Mouse (Mus musculus) cerebellum, postnatal 10 days (tissue): ENCODE measurements around the gene Perm1.
A peak's percentile ranks its signal among the peaks of the same experiment; 100 is the strongest.

Source experiments
- DNase-seq, 2 experiments: peaks; one replicate each; pipeline ENCODE4 v3.0.0; 2021; ENCODE audit warnings: mixed read lengths in 2 of 2

The Perm1 gene

DNA sequence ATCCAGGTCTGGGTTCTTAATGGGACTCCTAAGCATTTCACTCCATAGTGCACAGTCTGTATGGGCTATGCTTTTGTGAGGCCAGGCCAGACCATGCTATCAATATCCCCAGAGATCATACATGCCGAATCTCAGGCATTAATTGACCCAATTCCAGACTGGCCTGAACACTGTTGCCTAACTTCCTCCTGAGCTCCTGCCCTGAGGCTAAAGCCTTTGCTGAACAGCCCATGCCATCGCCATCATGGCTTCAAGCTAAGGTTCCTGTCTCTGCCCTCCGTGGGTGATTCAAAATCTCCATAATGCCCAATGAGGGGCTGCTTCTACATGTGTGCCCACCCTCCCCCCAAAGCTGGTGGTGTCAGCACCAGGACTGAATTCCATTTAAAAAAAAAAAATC lies 37.0 kb downstream of the Perm1 start:
- DNase-seq, result no peak

DNA sequence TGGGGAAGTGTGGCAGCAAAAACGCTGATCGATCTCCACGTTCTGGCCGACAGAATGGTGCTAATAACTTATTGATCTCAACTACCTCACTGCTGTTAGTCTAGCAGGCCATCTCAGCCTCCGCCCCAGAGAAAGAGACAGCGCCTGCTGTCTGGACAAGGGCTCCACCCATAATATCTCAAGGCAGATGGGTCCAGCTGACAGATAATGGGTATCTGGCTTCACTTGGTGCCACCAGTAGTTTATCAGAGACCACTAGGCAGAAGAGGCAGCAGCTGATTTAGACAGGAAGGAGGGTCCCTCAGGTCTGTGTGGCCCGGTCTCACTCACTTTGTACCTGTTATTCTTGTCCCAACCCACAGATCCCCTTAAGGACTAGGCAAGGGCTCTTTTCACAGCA lies 37.4 kb downstream of the Perm1 start:
- no peak for DNase-seq

DNA sequence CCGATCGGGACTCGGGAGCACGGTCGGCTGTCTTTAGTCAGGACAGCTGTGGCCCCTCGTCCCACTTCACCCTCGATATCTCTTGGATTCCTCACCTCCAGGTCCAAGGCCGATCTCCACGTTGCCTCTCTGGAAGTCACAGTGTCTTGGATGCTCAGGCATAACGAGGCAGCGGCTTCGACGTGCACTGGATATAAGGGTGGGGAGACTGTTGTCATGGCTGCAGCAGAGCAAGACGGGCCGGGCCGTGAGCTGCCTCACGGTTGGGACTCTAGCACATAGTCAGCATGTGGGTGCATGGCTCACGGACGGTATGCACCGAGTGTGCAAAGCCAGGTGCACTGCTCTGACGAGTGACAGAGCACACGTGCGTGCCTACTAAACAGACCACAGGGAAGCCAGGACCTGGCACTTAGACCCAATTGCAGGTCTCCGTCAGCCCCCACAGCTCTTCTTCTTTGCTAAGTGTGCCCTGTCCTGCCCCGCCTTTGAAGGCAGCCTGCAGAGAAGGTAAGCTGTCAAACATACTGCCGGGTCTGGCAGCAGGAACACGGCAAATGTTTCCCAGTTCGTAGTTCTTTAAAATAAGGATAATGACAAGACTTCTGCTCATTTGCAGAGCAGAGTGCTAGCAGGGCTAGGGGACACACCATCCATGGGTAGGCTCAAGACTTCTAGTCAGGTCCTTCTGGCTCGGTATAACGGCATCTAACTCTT lies 38.9 kb downstream of the Perm1 start:
- peak; percentile 31 to 34 for DNase-seq

DNA sequence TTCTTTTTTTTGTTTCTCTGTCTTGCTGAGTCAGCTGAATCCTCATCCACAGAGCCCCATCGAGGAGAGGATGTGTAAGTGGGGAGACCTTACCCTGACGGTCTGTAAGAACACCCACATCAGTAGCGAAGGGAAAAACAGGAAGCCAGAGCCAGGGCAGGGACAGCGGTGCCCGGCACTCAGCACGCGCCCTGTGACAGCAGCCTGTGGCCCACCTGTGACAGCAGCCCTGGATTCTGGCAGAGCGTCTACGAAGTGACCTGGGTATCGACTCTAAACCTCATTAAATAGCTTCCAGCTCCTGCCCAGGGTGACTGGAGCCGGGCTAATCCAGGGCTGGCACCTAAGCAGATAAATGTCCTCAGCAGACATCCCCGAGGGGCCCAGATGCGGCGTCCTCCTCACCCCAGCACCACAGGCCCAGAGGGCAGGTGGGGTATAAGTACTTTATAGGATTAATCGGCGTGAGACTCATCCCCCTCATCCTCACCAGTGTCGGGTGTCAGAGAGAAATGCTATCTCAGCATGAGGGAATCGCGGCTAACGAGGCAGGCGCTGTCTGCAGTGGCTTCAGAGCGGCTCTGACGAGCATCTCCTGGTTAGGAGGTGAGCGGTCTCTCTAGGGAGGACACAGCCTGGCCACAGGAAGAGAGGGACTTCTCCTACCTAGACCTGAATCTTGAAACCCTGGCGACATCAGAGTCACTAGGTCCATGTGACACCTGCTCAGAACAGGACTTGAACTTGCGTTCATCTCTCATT lies 39.6 kb downstream of the Perm1 start, which contains the start of gene Samd11:
Gene Samd11 (minus strand): TSS at position 580 of the 762 bp plus-strand sequence.
- no peak for DNase-seq
